Mouse (Mus musculus): Measurements from ENCODE around the gene Plpp7. TPM values are rescaled to one million over a fixed set of nuclear protein-coding genes. Genes with fewer than 3 reads are reported as not detected.

Gene Plpp7
- polyA plus RNA-seq, 1 experiment from 2014 or later: 5.5 TPM

- ATAC-seq (ENCODE audit: low FRiP score) (no peak), DNase-seq (ENCODE audit: low spot score) (no peak)
- Histone ChIP-seq H3K4me2 (replicated peaks; ENCODE audit: low read depth, low read length) (no peak overlapping the region), H3K9me3 (ENCODE audit: control insufficient read depth, low read length) (no peaks in the 10 kb centered on the region), H3K27me3 (ENCODE audit: control insufficient read depth, insufficient read depth, low read length) (peaks cover 47% of the 10 kb centered on the region), H3K27ac (ENCODE audit: low read depth, low read length) (no peak overlapping the region), H3K36me3 (ENCODE audit: control insufficient read depth, insufficient read depth, low read length) (no peaks in the 10 kb centered on the region), H3K4me1 (replicated peaks; ENCODE audit: control insufficient read depth, insufficient read depth, low read length) (peaks cover 11% of the 10 kb centered on the region), H3K4me3 (ENCODE audit: low read depth, low read length) (no peak overlapping the region), H3K9ac (ENCODE audit: low read depth, low read length) (no peak overlapping the region)
- 78% methylated on average over 2 of the region's 2 CpGs for WGBS
Measured at GRCm38 (mm10) chr2:32085231-32085630, 10.1 kb upstream of the Plpp7 start.

GRCm38 (mm10) chr2:32087606-32088005 is 7.7 kb upstream of the Plpp7 start:
- peaks cover 36% of the 10 kb centered on the region for H3K27me3 ChIP-seq (ENCODE audit: control insufficient read depth, insufficient read depth, low read length)

GRCm38 (mm10) chr2:32088372-32088981 is 6.9 kb upstream of the Plpp7 start:
- no peak overlapping the region for H3K9ac ChIP-seq (ENCODE audit: low read depth, low read length)
- 0 out of 2 replicates have a peak overlapping the region, but pooled peaks have one; percentile 13 for H3K4me3 ChIP-seq (ENCODE audit: low read depth, low read length)
- DNase-seq (ENCODE audit: low spot score): no peak
- no peaks in the 10 kb centered on the region for H3K36me3 ChIP-seq (ENCODE audit: control insufficient read depth, insufficient read depth, low read length)
- WGBS: 8% methylated on average over 35 of the region's 35 CpGs
- H3K9me3 ChIP-seq (ENCODE audit: control insufficient read depth, low read length): no peaks in the 10 kb centered on the region
- H3K27ac ChIP-seq (ENCODE audit: low read depth, low read length): no peak overlapping the region
- H3K4me1 ChIP-seq (replicated peaks; ENCODE audit: control insufficient read depth, insufficient read depth, low read length): peaks cover 10% of the 10 kb centered on the region
- no peak for ATAC-seq (ENCODE audit: low FRiP score)
- peaks cover 27% of the 10 kb centered on the region for H3K27me3 ChIP-seq (ENCODE audit: control insufficient read depth, insufficient read depth, low read length)
- H3K4me2 ChIP-seq (replicated peaks; ENCODE audit: low read depth, low read length): peak overlapping the region; percentile 24

More at GRCm38 (mm10) chr2:32087606-32088005, 7.7 kb upstream of the Plpp7 start:
- Histone ChIP-seq H3K4me3 (ENCODE audit: low read depth, low read length) (no peak overlapping the region), H3K9me3 (ENCODE audit: control insufficient read depth, low read length) (no peaks in the 10 kb centered on the region), H3K9ac (ENCODE audit: low read depth, low read length) (no peak overlapping the region), H3K27ac (ENCODE audit: low read depth, low read length) (no peak overlapping the region), H3K4me2 (replicated peaks; ENCODE audit: low read depth, low read length) (no peak overlapping the region), H3K4me1 (replicated peaks; ENCODE audit: control insufficient read depth, insufficient read depth, low read length) (peaks cover 11% of the 10 kb centered on the region), H3K36me3 (ENCODE audit: control insufficient read depth, insufficient read depth, low read length) (no peaks in the 10 kb centered on the region)
- WGBS: 58% methylated on average over 4 of the region's 4 CpGs
- ATAC-seq (ENCODE audit: low FRiP score) (no peak), DNase-seq (ENCODE audit: low spot score) (no peak)

GRCm38 (mm10) chr2:32089606-32090005 is 5.7 kb upstream of the Plpp7 start:
- Histone ChIP-seq H3K36me3 (ENCODE audit: control insufficient read depth, insufficient read depth, low read length) (no peaks in the 10 kb centered on the region), H3K9me3 (ENCODE audit: control insufficient read depth, low read length) (no peaks in the 10 kb centered on the region), H3K27me3 (ENCODE audit: control insufficient read depth, insufficient read depth, low read length) (peaks cover 17% of the 10 kb centered on the region), H3K27ac (ENCODE audit: low read depth, low read length) (no peak overlapping the region), H3K9ac (ENCODE audit: low read depth, low read length) (no peak overlapping the region), H3K4me1 (replicated peaks; ENCODE audit: control insufficient read depth, insufficient read depth, low read length) (peaks cover 4% of the 10 kb centered on the region; the same call in 1 of the 2 replicates), H3K4me2 (replicated peaks; ENCODE audit: low read depth, low read length) (no peak overlapping the region), H3K4me3 (ENCODE audit: low read depth, low read length) (no peak overlapping the region)
- 78% methylated on average over 3 of the region's 3 CpGs for WGBS
- no peak for DNase-seq (ENCODE audit: low spot score)
- no peak for ATAC-seq (ENCODE audit: low FRiP score)

GRCm38 (mm10) chr2:32090145-32090544 is 5.2 kb upstream of the Plpp7 start:
- ATAC-seq (ENCODE audit: low FRiP score): no peak
- Histone ChIP-seq H3K36me3 (ENCODE audit: control insufficient read depth, insufficient read depth, low read length) (no peaks in the 10 kb centered on the region), H3K4me1 (replicated peaks; ENCODE audit: control insufficient read depth, insufficient read depth, low read length) (peaks cover 4% of the 10 kb centered on the region; the same call in 1 of the 2 replicates), H3K27me3 (ENCODE audit: control insufficient read depth, insufficient read depth, low read length) (peaks cover 14% of the 10 kb centered on the region), H3K27ac (ENCODE audit: low read depth, low read length) (no peak overlapping the region), H3K4me3 (ENCODE audit: low read depth, low read length) (no peak overlapping the region), H3K9ac (ENCODE audit: low read depth, low read length) (no peak overlapping the region), H3K4me2 (replicated peaks; ENCODE audit: low read depth, low read length) (no peak overlapping the region), H3K9me3 (ENCODE audit: control insufficient read depth, low read length) (no peaks in the 10 kb centered on the region)
- DNase-seq (ENCODE audit: low spot score): no peak
- WGBS: 59% methylated on average over 2 of the region's 2 CpGs

- H3K27me3 ChIP-seq (ENCODE audit: control insufficient read depth, insufficient read depth, low read length): peaks cover 11% of the 10 kb centered on the region
- DNase-seq (ENCODE audit: low spot score): no peak
- H3K4me1 ChIP-seq (replicated peaks; ENCODE audit: control insufficient read depth, insufficient read depth, low read length): peaks cover 9% of the 10 kb centered on the region; the same call in 1 of the 2 replicates
- H3K4me3 ChIP-seq (ENCODE audit: low read depth, low read length): no peak overlapping the region
- H3K4me2 ChIP-seq (replicated peaks; ENCODE audit: low read depth, low read length): no peak overlapping the region
- WGBS: 65% methylated on average over 3 of the region's 3 CpGs
- H3K9ac ChIP-seq (ENCODE audit: low read depth, low read length): no peak overlapping the region
- H3K36me3 ChIP-seq (ENCODE audit: control insufficient read depth, insufficient read depth, low read length): no peaks in the 10 kb centered on the region
- no peaks in the 10 kb centered on the region for H3K9me3 ChIP-seq (ENCODE audit: control insufficient read depth, low read length)
- ATAC-seq (ENCODE audit: low FRiP score): no peak
- no peak overlapping the region for H3K27ac ChIP-seq (ENCODE audit: low read depth, low read length)
Measured at GRCm38 (mm10) chr2:32091956-32092355, 3.4 kb upstream of the Plpp7 start.

GRCm38 (mm10) chr2:32094001-32094707 is 1.2 kb upstream of the Plpp7 start:
- Histone ChIP-seq H3K4me3 (ENCODE audit: low read depth, low read length) (no peak overlapping the region), H3K9me3 (ENCODE audit: control insufficient read depth, low read length) (no peaks in the 10 kb centered on the region), H3K4me1 (replicated peaks; ENCODE audit: control insufficient read depth, insufficient read depth, low read length) (peaks cover 5% of the 10 kb centered on the region; the same call in 1 of the 2 replicates), H3K27ac (ENCODE audit: low read depth, low read length) (no peak overlapping the region), H3K4me2 (replicated peaks; ENCODE audit: low read depth, low read length) (no peak overlapping the region), H3K27me3 (ENCODE audit: control insufficient read depth, insufficient read depth, low read length) (peaks cover under 1% of the 10 kb centered on the region), H3K9ac (ENCODE audit: low read depth, low read length) (no peak overlapping the region), H3K36me3 (ENCODE audit: control insufficient read depth, insufficient read depth, low read length) (no peaks in the 10 kb centered on the region)
- WGBS: 85% methylated on average over 7 of the region's 7 CpGs
- ATAC-seq (ENCODE audit: low FRiP score) (no peak), DNase-seq (ENCODE audit: low spot score) (no peak)

- Histone ChIP-seq H3K36me3 (ENCODE audit: control insufficient read depth, insufficient read depth, low read length) (no peaks in the 10 kb centered on the region), H3K9me3 (ENCODE audit: control insufficient read depth, low read length) (no peaks in the 10 kb centered on the region), H3K4me1 (replicated peaks; ENCODE audit: control insufficient read depth, insufficient read depth, low read length) (peaks cover 5% of the 10 kb centered on the region; the same call in 1 of the 2 replicates), H3K4me2 (replicated peaks; ENCODE audit: low read depth, low read length) (peak overlapping the region; percentile 52), H3K27me3 (ENCODE audit: control insufficient read depth, insufficient read depth, low read length) (no peaks in the 10 kb centered on the region), H3K4me3 (ENCODE audit: low read depth, low read length) (peak overlapping the region; percentile 29; the same call in 1 of the 2 replicates), H3K27ac (ENCODE audit: low read depth, low read length) (peak overlapping the region; percentile 61), H3K9ac (ENCODE audit: low read depth, low read length) (peak overlapping the region; percentile 13)
- DNase-seq (ENCODE audit: low spot score) (no peak), ATAC-seq (ENCODE audit: low FRiP score) (peak; percentile 37)
- WGBS: 82% methylated on average over 10 of the region's 10 CpGs
Measured at GRCm38 (mm10) chr2:32096122-32096420, 743 bp downstream of the Plpp7 start.

GRCm38 (mm10) chr2:32102944-32103343 is 7.6 kb downstream of the Plpp7 start:
- no peak overlapping the region for H3K4me3 ChIP-seq (ENCODE audit: low read depth, low read length)
- ATAC-seq (ENCODE audit: low FRiP score) (no peak), DNase-seq (ENCODE audit: low spot score) (no peak)
- 61% methylated on average over 5 of the region's 5 CpGs for WGBS
- no peaks in the 10 kb centered on the region for H3K9me3 ChIP-seq (ENCODE audit: control insufficient read depth, low read length)
- H3K36me3 ChIP-seq (ENCODE audit: control insufficient read depth, insufficient read depth, low read length): no peaks in the 10 kb centered on the region
- H3K4me1 ChIP-seq (replicated peaks; ENCODE audit: control insufficient read depth, insufficient read depth, low read length): peaks cover 7% of the 10 kb centered on the region
- H3K27me3 ChIP-seq (ENCODE audit: control insufficient read depth, insufficient read depth, low read length): no peaks in the 10 kb centered on the region
- no peak overlapping the region for H3K4me2 ChIP-seq (replicated peaks; ENCODE audit: low read depth, low read length)
- H3K27ac ChIP-seq (ENCODE audit: low read depth, low read length): no peak overlapping the region
- H3K9ac ChIP-seq (ENCODE audit: low read depth, low read length): no peak overlapping the region
